Mouse (Mus musculus): ENCODE measurements around the gene Vmn1r199.
"Not testable (repeated sequence)": the region's sequence is repeated elsewhere in the genome, so short reads cannot be mapped to it uniquely, and the experiment has no call there.

The Vmn1r199 gene

DNA sequence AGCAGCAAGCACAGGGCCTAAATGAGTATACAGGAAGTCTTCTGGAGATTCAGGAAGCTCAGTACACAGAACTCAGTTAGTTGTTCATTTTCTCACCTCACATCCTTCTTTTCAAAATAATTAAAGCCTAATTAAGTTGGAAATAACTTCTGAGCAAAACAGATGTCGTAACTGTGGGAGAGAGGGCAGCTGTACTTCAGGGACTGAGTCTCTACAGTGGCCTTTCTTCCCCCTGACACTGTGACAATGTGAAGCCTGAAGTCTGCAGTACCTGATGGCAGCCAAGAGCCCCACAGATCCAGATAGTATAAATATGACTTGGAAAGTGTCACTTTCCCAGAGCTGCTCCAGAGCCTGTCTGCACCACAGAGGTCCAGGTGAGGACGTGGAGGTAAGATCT, at the start of gene Vmn1r199:
TSS of gene Vmn1r199 (plus strand) at position 301 of the 400 bp plus-strand sequence.
- DNase-seq (ENCODE audit: low spot score in 2 of 2) = no peak

DNA sequence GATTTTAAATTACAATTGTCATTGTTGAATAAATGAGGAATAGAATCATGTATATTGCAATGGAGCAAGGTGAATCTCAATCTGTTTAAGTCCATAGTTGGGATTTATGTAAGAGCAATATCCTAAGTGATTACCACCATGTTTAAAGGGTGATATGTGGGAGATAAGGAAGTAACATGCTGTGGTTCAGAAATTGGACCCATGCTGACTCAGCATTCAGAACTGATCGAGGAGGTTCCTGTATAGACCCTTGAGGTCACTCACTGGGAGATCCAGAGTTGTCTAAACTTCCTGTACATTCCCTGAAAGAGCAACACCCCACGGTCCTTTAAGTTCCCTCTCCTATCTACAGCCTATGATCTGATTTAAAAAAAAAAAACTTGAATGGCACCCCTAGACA, 46.3 kb upstream of the Vmn1r199 start:
- DNase-seq (ENCODE audit: low spot score in 2 of 2) = no peak

DNA sequence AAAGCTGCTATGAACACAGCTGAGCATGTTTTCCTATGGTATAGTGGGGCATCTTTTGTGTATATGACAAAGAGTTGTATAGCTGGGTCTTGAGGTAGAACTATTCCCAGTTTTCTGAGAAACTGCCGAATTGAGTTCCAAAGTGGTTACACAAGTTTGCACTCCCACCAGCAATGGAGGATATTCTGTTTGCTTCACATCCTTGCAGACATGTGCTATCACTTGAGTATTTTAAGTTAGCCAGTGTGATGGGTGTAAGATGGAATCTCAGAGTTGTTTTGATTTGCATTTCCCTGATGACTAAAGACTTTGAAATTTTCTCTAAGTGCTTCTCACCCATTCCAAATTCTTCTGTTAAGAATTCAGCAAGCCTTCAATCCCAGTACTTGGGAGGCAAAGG, 44.1 kb upstream of the Vmn1r199 start:
- no peak for DNase-seq (ENCODE audit: low spot score in 2 of 2)

DNA sequence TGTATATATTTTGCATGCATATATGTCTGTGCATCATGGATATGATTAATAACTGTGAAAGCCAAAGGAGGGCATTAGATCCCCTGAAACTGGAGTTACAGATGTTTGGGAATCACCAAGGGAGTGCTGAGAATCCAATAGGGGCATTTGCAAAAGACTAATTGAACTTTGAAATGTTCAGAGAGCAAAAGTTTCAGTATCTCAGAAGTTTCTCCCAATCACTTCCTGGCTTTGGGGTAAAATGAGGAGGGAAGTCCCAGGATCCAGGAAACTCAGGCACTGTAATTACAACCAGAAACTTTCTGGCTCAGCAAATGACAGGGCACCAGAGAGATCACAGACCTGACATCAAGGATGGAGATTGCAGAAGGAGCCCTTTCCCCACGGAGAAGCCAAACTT, 29.6 kb upstream of the Vmn1r199 start, which contains the start of gene Vmn1r198:
TSS of gene Vmn1r198 (plus strand) at position 301 of the 400 bp plus-strand sequence.
- no peak for DNase-seq (ENCODE audit: low spot score in 2 of 2)

DNA sequence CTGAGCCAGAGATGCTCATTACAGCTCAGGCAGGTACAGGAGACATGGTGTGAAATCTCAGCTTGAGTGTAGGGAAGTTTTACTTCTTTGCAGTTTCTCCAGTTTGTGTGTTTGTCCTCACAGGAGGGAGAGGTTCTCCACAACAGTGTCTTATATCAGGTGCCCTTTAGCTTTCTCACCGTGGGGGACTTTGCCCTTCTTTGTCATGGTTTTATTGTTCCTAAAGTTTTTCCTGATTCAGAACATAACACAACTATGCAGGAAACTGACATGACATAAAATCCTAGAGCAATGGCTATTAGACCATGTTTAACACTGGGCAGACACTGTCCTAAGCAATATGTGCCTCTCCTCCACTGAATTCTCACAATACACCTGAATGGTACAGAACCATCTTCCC, 28.8 kb upstream of the Vmn1r199 start:
- DNase-seq (ENCODE audit: low spot score in 2 of 2) = no peak

DNA sequence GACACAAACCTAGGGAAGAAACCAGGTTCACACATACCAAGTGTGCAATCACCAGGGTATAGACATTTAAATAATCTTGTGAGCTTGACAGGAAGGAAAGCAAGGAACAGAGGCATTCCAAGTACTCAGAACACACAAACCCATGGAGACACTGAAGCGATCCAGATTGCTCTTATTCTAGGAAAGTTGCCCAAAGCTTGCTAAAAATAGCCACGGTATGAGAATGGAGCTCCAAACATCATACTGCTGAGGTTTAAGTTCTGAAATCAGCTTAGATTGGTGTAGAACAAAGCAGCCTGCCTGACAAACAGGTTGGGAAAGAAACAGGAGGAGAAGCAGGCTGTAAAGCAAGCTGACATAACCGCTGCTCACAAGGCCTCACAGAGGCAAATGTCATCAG, 1.5 kb downstream of the Vmn1r199 start:
- not testable (repeated sequence) for DNase-seq (ENCODE audit: low spot score in 2 of 2)

DNA sequence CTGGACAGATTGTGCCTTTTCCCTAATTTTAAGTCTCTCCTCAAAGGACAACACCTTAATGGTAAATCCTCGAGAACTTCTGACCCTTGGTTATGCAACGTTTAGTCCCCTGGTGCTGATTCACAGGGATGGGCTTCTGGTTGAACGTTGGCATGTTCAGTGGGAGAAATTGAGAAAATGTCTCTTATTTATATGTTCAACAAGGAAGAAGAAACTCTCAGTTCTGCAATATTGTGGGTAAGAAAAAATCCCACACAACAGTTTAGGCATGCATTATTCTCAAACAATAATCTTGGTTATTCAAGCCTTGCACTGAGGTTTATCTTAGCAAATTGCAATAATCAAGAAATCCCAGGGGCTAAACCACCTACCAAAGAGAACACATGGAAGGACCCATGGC, 3.8 kb downstream of the Vmn1r199 start:
- DNase-seq (ENCODE audit: low spot score in 2 of 2) = no peak

DNA sequence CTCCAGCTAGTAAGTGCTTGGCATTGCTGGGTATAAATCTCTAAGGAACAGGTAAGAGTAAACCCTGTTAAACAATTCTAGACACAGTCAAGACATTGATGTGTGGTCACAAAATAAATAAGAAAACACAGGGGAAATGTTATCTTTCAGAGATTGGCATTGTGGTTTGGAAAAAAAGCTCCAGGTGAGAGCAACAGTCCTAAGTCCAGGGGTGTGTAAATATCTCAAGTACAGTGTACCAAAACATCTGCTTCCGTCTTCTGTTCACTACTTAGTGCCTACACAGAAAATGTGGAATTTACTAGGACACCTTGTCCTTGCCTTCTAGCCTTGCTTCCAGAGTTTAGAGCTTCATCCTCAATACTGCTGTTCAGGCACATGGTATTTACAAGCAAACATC, 7.4 kb downstream of the Vmn1r199 start:
- no peak for DNase-seq (ENCODE audit: low spot score in 2 of 2)

DNA sequence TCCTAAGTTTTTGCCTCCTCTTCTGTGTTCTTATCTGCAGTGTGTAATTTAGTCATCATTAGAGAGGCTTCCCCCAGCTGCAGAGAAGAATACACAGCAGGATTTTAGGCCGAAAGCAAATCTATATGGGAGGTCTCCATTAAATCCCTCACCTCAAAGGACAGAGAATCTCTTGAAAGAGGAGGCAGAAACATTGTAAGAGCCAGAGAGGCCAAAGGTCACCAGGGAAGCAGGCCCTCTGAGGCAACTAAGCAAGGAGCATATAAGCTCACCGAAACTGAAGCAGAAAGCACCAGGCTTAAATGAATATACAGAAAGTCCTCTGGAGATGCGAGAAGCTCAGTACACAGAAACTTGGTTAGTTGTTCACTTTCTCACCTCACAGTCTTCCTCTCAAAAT, 10.5 kb downstream of the Vmn1r199 start, which contains the start of gene Vmn1r200:
TSS of gene Vmn1r200 (plus strand) at position 301 of the 400 bp plus-strand sequence.
- no peak for DNase-seq (ENCODE audit: low spot score in 2 of 2)

DNA sequence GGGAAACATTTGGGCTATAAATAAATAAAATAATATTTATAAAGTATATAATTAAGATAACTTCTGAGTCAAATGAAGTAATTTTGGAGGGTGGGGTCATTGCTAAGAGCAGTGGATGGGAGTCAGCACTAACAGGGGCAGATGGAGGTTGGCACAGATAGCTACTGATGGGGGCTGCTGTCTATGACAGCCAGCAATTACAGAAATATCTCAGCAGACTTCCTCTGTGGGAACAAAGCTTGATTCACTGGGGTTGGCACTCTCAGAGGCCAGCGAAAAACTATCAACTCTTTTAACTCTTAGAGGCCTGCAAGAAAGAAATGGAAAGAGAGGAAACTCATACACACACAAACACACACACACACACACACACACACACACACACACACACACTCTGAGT, 23.4 kb downstream of the Vmn1r199 start:
- DNase-seq (ENCODE audit: low spot score in 2 of 2) = no peak

Data from spleen, postnatal 10 days (tissue).